Mouse (Mus musculus): ENCODE data around the gene Ezr. TPM values are rescaled to one million over a fixed set of nuclear protein-coding genes. Genes with fewer than 3 reads are reported as not detected.
A peak's percentile ranks its signal among the peaks of the same experiment; 100 is the strongest.

The Ezr gene
- total RNA-seq, 2 experiments from 2014 or later, result 63.0 to 68.2 TPM

GRCm38 (mm10) chr17:6794160-6794751 is 11.7 kb upstream of the Ezr start:
- no peak for DNase-seq (ENCODE audit: low spot score in 2 of 2)

GRCm38 (mm10) chr17:6789581-6790118 is 7.1 kb upstream of the Ezr start:
- DNase-seq (ENCODE audit: low spot score in 2 of 2), result peak; percentile 71 to 89

- DNase-seq (ENCODE audit: low spot score in 2 of 2), result peak; percentile 67 to 84
Measured at GRCm38 (mm10) chr17:6789103-6789502, 6.5 kb upstream of the Ezr start.

GRCm38 (mm10) chr17:6787241-6787640 is 4.7 kb upstream of the Ezr start:
- no peak for DNase-seq (ENCODE audit: low spot score in 2 of 2)

- no peak for DNase-seq (ENCODE audit: low spot score in 2 of 2)
Measured at GRCm38 (mm10) chr17:6783756-6784357, 1.3 kb upstream of the Ezr start.

GRCm38 (mm10) chr17:6783006-6783661 is 550 bp upstream of the Ezr start:
- DNase-seq (ENCODE audit: low spot score in 2 of 2), result no peak

GRCm38 (mm10) chr17:6782033-6782526 is 504 bp downstream of the Ezr start:
- no peak for DNase-seq (ENCODE audit: low spot score in 2 of 2)

- no peak for DNase-seq (ENCODE audit: low spot score in 2 of 2)
Measured at GRCm38 (mm10) chr17:6781273-6781672, 1.3 kb downstream of the Ezr start.

- no peak for DNase-seq (ENCODE audit: low spot score in 2 of 2)
Measured at GRCm38 (mm10) chr17:6780521-6781115, 2.0 kb downstream of the Ezr start.

GRCm38 (mm10) chr17:6779632-6780031 is 3.0 kb downstream of the Ezr start:
- DNase-seq (ENCODE audit: low spot score in 2 of 2), result no peak

GRCm38 (mm10) chr17:6778771-6779509 is 3.6 kb downstream of the Ezr start:
- DNase-seq (ENCODE audit: low spot score in 2 of 2), result no peak

- peak in 1 of 2 experiments; percentile 52 for DNase-seq (ENCODE audit: low spot score in 2 of 2)
Measured at GRCm38 (mm10) chr17:6778332-6778683, 4.3 kb downstream of the Ezr start.

GRCm38 (mm10) chr17:6777629-6778331 is 4.8 kb downstream of the Ezr start:
- no peak for DNase-seq (ENCODE audit: low spot score in 2 of 2)

- DNase-seq (ENCODE audit: low spot score in 2 of 2), result no peak
Measured at GRCm38 (mm10) chr17:6777061-6777460, 5.5 kb downstream of the Ezr start.

- DNase-seq (ENCODE audit: low spot score in 2 of 2), result no peak
Measured at GRCm38 (mm10) chr17:6776576-6776975, 6.0 kb downstream of the Ezr start.

- DNase-seq (ENCODE audit: low spot score in 2 of 2), result no peak
Measured at GRCm38 (mm10) chr17:6776123-6776522, 6.5 kb downstream of the Ezr start.

GRCm38 (mm10) chr17:6775671-6776070 is 6.9 kb downstream of the Ezr start:
- DNase-seq (ENCODE audit: low spot score in 2 of 2), result no peak

GRCm38 (mm10) chr17:6775221-6775620 is 7.4 kb downstream of the Ezr start:
- DNase-seq (ENCODE audit: low spot score in 2 of 2), result no peak

GRCm38 (mm10) chr17:6773249-6773966 is 9.2 kb downstream of the Ezr start:
- no peak for DNase-seq (ENCODE audit: low spot score in 2 of 2)

- no peak for DNase-seq (ENCODE audit: low spot score in 2 of 2)
Measured at GRCm38 (mm10) chr17:6772490-6772773, 10.2 kb downstream of the Ezr start.
